ENCODE assay signal across 15 mouse cellular contexts in the genomic region with DNA sequence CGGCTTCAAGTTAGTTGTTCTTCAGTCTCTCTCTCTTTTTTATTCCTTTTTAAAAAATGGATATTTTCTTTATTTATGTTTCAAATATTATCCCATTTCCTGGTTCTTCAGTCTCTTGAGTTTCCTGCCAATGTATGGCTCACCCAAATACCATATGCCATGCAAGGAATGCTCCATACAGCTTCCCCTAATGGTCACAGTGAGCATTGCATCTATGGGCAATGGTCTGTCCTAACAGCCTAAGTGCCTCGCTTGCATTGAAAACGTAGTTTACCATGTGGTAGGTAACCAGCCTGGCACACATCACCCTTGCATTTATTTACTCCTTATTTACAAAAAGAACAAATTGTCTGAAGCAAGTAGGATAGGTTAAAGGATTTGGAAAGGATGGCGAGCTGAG.
"Had no signal": no experiment of that assay in that cellular context is flagged by ENCODE, and none has a peak within 500 bp of the region (broad histone marks: within the 10 kb centered on the region; RNA-seq: fewer than 3 reads in every experiment).

No protein-coding gene starts in this region.

- H3K9me3 ChIP-seq: limb, embryonic 10.5 days; liver, embryonic 15.5 days; midbrain, embryonic 12.5 days had no signal

- H3K36me3 ChIP-seq: limb, embryonic 10.5 days; liver, embryonic 15.5 days; midbrain, embryonic 12.5 days had no signal

- H3K27ac ChIP-seq: left cerebral cortex, adult 2 months; limb, embryonic 10.5 days; liver, embryonic 15.5 days; macrophage; midbrain, embryonic 12.5 days had no signal

- H3K4me2 ChIP-seq: liver, embryonic 11.5 days; liver, embryonic 15.5 days; lung, embryonic 14.5 days; midbrain, embryonic 12.5 days had no signal

- DNase-seq: kidney, adult 8-10 months; kidney, postnatal 10 days; kidney, postnatal 4 days; lung, embryonic 14.5 days; lung, postnatal 14 days; right cerebral cortex, adult 18-20 months; right cerebral cortex, postnatal 25 days had no signal

- H3K9ac ChIP-seq: liver, embryonic 15.5 days; lung, embryonic 14.5 days; midbrain, embryonic 12.5 days had no signal

- ATAC-seq: midbrain, embryonic 16.5 days had no signal

- H3K27me3 ChIP-seq: liver, embryonic 15.5 days; megakaryocyte, embryonic 14.5 days; midbrain, embryonic 12.5 days had no signal

- H3K4me1 ChIP-seq: liver, embryonic 15.5 days; midbrain, embryonic 12.5 days had no signal

- H3K4me3 ChIP-seq: left cerebral cortex, adult 2 months; limb, embryonic 10.5 days; liver, embryonic 15.5 days; megakaryocyte, embryonic 14.5 days; midbrain, embryonic 12.5 days had no signal
